ENCODE assay signal across 31 mouse cellular contexts in genomic region chr11:72379351-72379750, GRCm38 (mm10). TPM values are rescaled to one million over a fixed set of nuclear protein-coding genes. Genes with fewer than 3 reads are reported as not detected.
DNase-seq lines count a peak whose midpoint lies in the region; ATAC-seq and TF ChIP-seq lines count a peak whose summit lies in the region.
"Had no signal": no experiment of that assay in that cellular context is flagged by ENCODE, and none has a peak within 500 bp of the region (broad histone marks: within the 10 kb centered on the region; RNA-seq: fewer than 3 reads in every experiment).

No protein-coding gene starts in this region.

- TF ChIP-seq POLR2A in limb, embryonic 14.5 days (IDR thresholded peaks at IDR 0.05; ENCODE audit: borderline replicate concordance, extremely low read depth, insufficient read depth, insufficient read length) = no peak

- intact Hi-C loops in heart, postnatal 36 days (cut with DNase I) = no loop called here

- H3K4me2 ChIP-seq in limb, embryonic 14.5 days (replicated peaks; ENCODE audit: low read depth, low read length, severe bottlenecking) = no peak overlapping the region
- H3K4me2 ChIP-seq: kidney, embryonic 15.5 days; limb, embryonic 13.5 days; liver, embryonic 13.5 days; neural tube, embryonic 13.5 days had no signal

- peak; percentile 76 for DNase-seq in gastrocnemius, adult 18-20 months (ENCODE audit: low spot score)
- DNase-seq in gastrocnemius, postnatal 10 days = no peak
- no peak for DNase-seq in limb, embryonic 14.5 days (ENCODE audit: low spot score)
- no peak for DNase-seq in limb, embryonic 10.5 days (ENCODE audit: low spot score)
- DNase-seq in embryo, embryonic 11 days = peak; percentile 30
- DNase-seq in mesoderm, embryonic 11.5 days (ENCODE audit: low read depth, low spot score) = peak; percentile 52
- DNase-seq in heart, postnatal 36 days = no peak
- DNase-seq: adrenal gland, adult 2 months; B cell, adult 2 months; cerebellum, adult 8-10 months; cerebellum, postnatal 25 days; forebrain, postnatal 0 days; heart, postnatal 14 days; kidney, postnatal 25 days; liver, embryonic 13.5 days; lung, adult 18-20 months; right cerebral cortex, postnatal 4 days; thymus, adult 2 months; thymus, postnatal 36 days had no signal

- H3K9ac ChIP-seq in limb, embryonic 14.5 days (ENCODE audit: low read depth, low read length, severe bottlenecking) = no peak overlapping the region
- H3K9ac ChIP-seq: forebrain, postnatal 0 days; kidney, embryonic 15.5 days; limb, embryonic 13.5 days; liver, embryonic 13.5 days; neural tube, embryonic 13.5 days had no signal

- no peaks in the 10 kb centered on the region for H3K27me3 ChIP-seq in limb, embryonic 14.5 days (ENCODE audit: control insufficient read depth, insufficient read depth, low read length)
- no peaks in the 10 kb centered on the region for H3K27me3 ChIP-seq in limb, embryonic 10.5 days (ENCODE audit: low read depth, poor library complexity, severe bottlenecking)
- H3K27me3 ChIP-seq: kidney, embryonic 15.5 days; limb, embryonic 13.5 days; liver, embryonic 13.5 days; neural tube, embryonic 13.5 days had no signal

- no peaks in the 10 kb centered on the region for H3K9me3 ChIP-seq in limb, embryonic 14.5 days (ENCODE audit: control insufficient read depth, low read length)
- H3K9me3 ChIP-seq in limb, embryonic 10.5 days (replicated peaks) = no peaks in the 10 kb centered on the region
- H3K9me3 ChIP-seq: kidney, embryonic 15.5 days; limb, embryonic 13.5 days; liver, embryonic 13.5 days; neural tube, embryonic 13.5 days had no signal

- H3K36me3 ChIP-seq in limb, embryonic 14.5 days (ENCODE audit: control insufficient read depth, insufficient read depth, low read length) = no peaks in the 10 kb centered on the region
- H3K36me3 ChIP-seq in limb, embryonic 10.5 days = no peaks in the 10 kb centered on the region
- H3K36me3 ChIP-seq: kidney, embryonic 15.5 days; limb, embryonic 13.5 days; liver, embryonic 13.5 days; neural tube, embryonic 13.5 days had no signal

- 66% methylated on average over 4 of the region's 4 CpGs for WGBS in limb, embryonic 14.5 days
- 65% methylated on average over 4 of the region's 4 CpGs for WGBS in limb, embryonic 10.5 days

- peak; percentile 41 for ATAC-seq in limb, embryonic 14.5 days (ENCODE audit: low FRiP score, low read depth)
- ATAC-seq: forebrain, postnatal 0 days; intestine, postnatal 0 days; lung, postnatal 0 days had no signal

- H3K4me3 ChIP-seq in limb, embryonic 14.5 days (replicated peaks; ENCODE audit: low read length) = no peak overlapping the region
- H3K4me3 ChIP-seq in limb, embryonic 10.5 days = no peak overlapping the region
- H3K4me3 ChIP-seq: kidney, embryonic 15.5 days; limb, embryonic 13.5 days; liver, embryonic 13.5 days; neural tube, embryonic 13.5 days had no signal

- no peaks in the 10 kb centered on the region for H3K4me1 ChIP-seq in limb, embryonic 14.5 days (ENCODE audit: control insufficient read depth, insufficient read depth, low read length)
- peaks cover 19% of the 10 kb centered on the region for H3K4me1 ChIP-seq in limb, embryonic 10.5 days
- H3K4me1 ChIP-seq: limb, embryonic 13.5 days; liver, embryonic 13.5 days had no signal

- H3K27ac ChIP-seq in limb, embryonic 14.5 days (replicated peaks; ENCODE audit: low read depth, low read length) = no peak overlapping the region
- no peak overlapping the region for H3K27ac ChIP-seq in limb, embryonic 10.5 days
- H3K27ac ChIP-seq: kidney, embryonic 15.5 days; limb, embryonic 13.5 days; liver, embryonic 13.5 days; macrophage; neural tube, embryonic 13.5 days had no signal

RNA-seq across cellular contexts. Expression of gene Tekt1, which starts 17.1 kb away (rescaled TPM):
- 1 to 10 TPM; 1.6 to 3.4 TPM for total RNA-seq in gastrocnemius, adult 18-20 months (2021)
- 1 to 10 TPM; 1.2 to 1.4 TPM for total RNA-seq in gastrocnemius, postnatal 10 days (2021)
- 0.87 and 1.3 TPM in 2 replicates for polyA plus RNA-seq in limb, embryonic 14.5 days (2012; rRNA removed)
- polyA plus RNA-seq in limb, embryonic 14.5 days (2014; fragmentation: Nextera tagmentation; extraction: Ambion mirVana) = 1.5 and 2.2 TPM in 2 replicates
- 5.0 and 5.4 TPM in 2 replicates for polyA plus RNA-seq in limb, embryonic 10.5 days (2016; fragmentation: Nextera tagmentation; extraction: Ambion mirVana)
- not detected for total RNA-seq in heart, postnatal 36 days (2021)
- total RNA-seq: megakaryocyte-erythroid progenitor cell, adult 5-6 weeks had no signal
- polyA plus RNA-seq: liver, embryonic 13.5 days; macrophage had no signal

RNA-seq across cellular contexts. Expression of gene Smtnl2, which starts 32.2 kb away (rescaled TPM):
- 100 to 1,000 TPM; 311 to 327 TPM for total RNA-seq in gastrocnemius, adult 18-20 months (2021)
- total RNA-seq in gastrocnemius, postnatal 10 days (2021) = 100 to 1,000 TPM; 145 to 153 TPM
- 23.9 and 24.2 TPM in 2 replicates for polyA plus RNA-seq in limb, embryonic 14.5 days (2012; rRNA removed)
- 31.9 and 33.2 TPM in 2 replicates for polyA plus RNA-seq in limb, embryonic 14.5 days (2014; fragmentation: Nextera tagmentation; extraction: Ambion mirVana)
- 11.7 and 14.2 TPM in 2 replicates for polyA plus RNA-seq in limb, embryonic 10.5 days (2016; fragmentation: Nextera tagmentation; extraction: Ambion mirVana)
- total RNA-seq in heart, postnatal 36 days (2021) = 10 to 100 TPM; 18.2 to 19.5 TPM
- polyA plus RNA-seq: macrophage had no signal

RNA-seq across cellular contexts. Expression of gene Ggt6, which starts 56.0 kb away (rescaled TPM):
- total RNA-seq in gastrocnemius, adult 18-20 months (2021) = 1 to 10 TPM; 2.1 to 2.3 TPM
- under 1 TPM in 1 of 2 experiments, not detected in 1; 0.28 TPM for total RNA-seq in gastrocnemius, postnatal 10 days (2021)
- polyA plus RNA-seq in limb, embryonic 14.5 days (2012; rRNA removed) = 4.6 and 4.9 TPM in 2 replicates
- 4.8 and 5.9 TPM in 2 replicates for polyA plus RNA-seq in limb, embryonic 14.5 days (2014; fragmentation: Nextera tagmentation; extraction: Ambion mirVana)
- polyA plus RNA-seq in limb, embryonic 10.5 days (2016; fragmentation: Nextera tagmentation; extraction: Ambion mirVana) = 0.08 TPM in 1 of 2 replicates, not detected in the other
- total RNA-seq in heart, postnatal 36 days (2021) = not detected
- total RNA-seq: forebrain, postnatal 0 days; granulocyte monocyte progenitor cell, adult 5-6 weeks; layer of hippocampus, postnatal 10 days; left cerebral cortex, postnatal 25 days; megakaryocyte-erythroid progenitor cell, adult 5-6 weeks had no signal
- polyA plus RNA-seq: forebrain, postnatal 0 days; heart, embryonic 14.5 days; hindbrain, embryonic 11.5 days; liver, embryonic 13.5 days; macrophage; neural tube, embryonic 13.5 days had no signal

Comparison
In these comparisons a context has a peak if more than half of its experiments do, and no peak if none do; other contexts are left out.
1. DNase-seq: peak in gastrocnemius, adult 18-20 months (single experiment), embryo, embryonic 11 days (single experiment) and mesoderm, embryonic 11.5 days (single experiment); none in gastrocnemius, postnatal 10 days (single experiment), limb, embryonic 14.5 days (single experiment), limb, embryonic 10.5 days (single experiment) and heart, postnatal 36 days (0 of 2).
2. RNA of gene Smtnl2, which starts 32.2 kb away (total RNA-seq): 311 to 327 TPM in gastrocnemius, adult 18-20 months and 145 to 153 TPM in gastrocnemius, postnatal 10 days; 18.2 to 19.5 TPM in heart, postnatal 36 days; every median in the first group is over 4 times any median in the second.